Mouse (Mus musculus): ENCODE results near the gene Rtp1.

The Rtp1 gene

GRCm38 (mm10) chr16:23428647-23429319 lies at the start of gene Rtp1:
Gene Rtp1, plus strand, starts transcription at chr16:23429133.
- DNase-seq (ENCODE audit: low spot score in 2 of 2): no peak

- no peak for DNase-seq (ENCODE audit: low spot score in 2 of 2)
Measured at GRCm38 (mm10) chr16:23379536-23380230, 49.2 kb upstream of the Rtp1 start.

GRCm38 (mm10) chr16:23384304-23384703 lies 44.6 kb upstream of the Rtp1 start:
- no peak for DNase-seq (ENCODE audit: low spot score in 2 of 2)

- no peak for DNase-seq (ENCODE audit: low spot score in 2 of 2)
Measured at GRCm38 (mm10) chr16:23397931-23398330, 31.0 kb upstream of the Rtp1 start.

GRCm38 (mm10) chr16:23401463-23401862 lies 27.5 kb upstream of the Rtp1 start:
- no peak for DNase-seq (ENCODE audit: low spot score in 2 of 2)

GRCm38 (mm10) chr16:23401959-23402358 lies 27.0 kb upstream of the Rtp1 start:
- no peak for DNase-seq (ENCODE audit: low spot score in 2 of 2)

- DNase-seq (ENCODE audit: low spot score in 2 of 2): peak; percentile 43 to 81
Measured at GRCm38 (mm10) chr16:23403008-23403755, 25.8 kb upstream of the Rtp1 start.

- DNase-seq (ENCODE audit: low spot score in 2 of 2): no peak
Measured at GRCm38 (mm10) chr16:23412930-23413329, 16.0 kb upstream of the Rtp1 start.

GRCm38 (mm10) chr16:23416261-23416656 lies 12.7 kb upstream of the Rtp1 start:
- no peak for DNase-seq (ENCODE audit: low spot score in 2 of 2)

GRCm38 (mm10) chr16:23416657-23417293 lies 12.2 kb upstream of the Rtp1 start:
- no peak for DNase-seq (ENCODE audit: low spot score in 2 of 2)

- DNase-seq (ENCODE audit: low spot score in 2 of 2): no peak
Measured at GRCm38 (mm10) chr16:23417456-23418240, 11.3 kb upstream of the Rtp1 start.

GRCm38 (mm10) chr16:23419565-23420085 lies 9.3 kb upstream of the Rtp1 start:
- no peak for DNase-seq (ENCODE audit: low spot score in 2 of 2)

- DNase-seq (ENCODE audit: low spot score in 2 of 2): no peak
Measured at GRCm38 (mm10) chr16:23423825-23424224, 5.1 kb upstream of the Rtp1 start.

- DNase-seq (ENCODE audit: low spot score in 2 of 2): no peak
Measured at GRCm38 (mm10) chr16:23427701-23428100, 1.2 kb upstream of the Rtp1 start.

GRCm38 (mm10) chr16:23429991-23430390 lies 1.1 kb downstream of the Rtp1 start:
- no peak for DNase-seq (ENCODE audit: low spot score in 2 of 2)

GRCm38 (mm10) chr16:23437404-23438166 lies 8.7 kb downstream of the Rtp1 start:
- DNase-seq (ENCODE audit: low spot score in 2 of 2): no peak

- no peak for DNase-seq (ENCODE audit: low spot score in 2 of 2)
Measured at GRCm38 (mm10) chr16:23444231-23444630, 15.3 kb downstream of the Rtp1 start.

- DNase-seq (ENCODE audit: low spot score in 2 of 2): no peak
Measured at GRCm38 (mm10) chr16:23449946-23450345, 21.0 kb downstream of the Rtp1 start.

GRCm38 (mm10) chr16:23450816-23451215 lies 21.9 kb downstream of the Rtp1 start:
- no peak for DNase-seq (ENCODE audit: low spot score in 2 of 2)

- DNase-seq (ENCODE audit: low spot score in 2 of 2): peak; percentile 17 to 63
Measured at GRCm38 (mm10) chr16:23452476-23452875, 23.5 kb downstream of the Rtp1 start.
